Comparison of ENCODE assay signal across 10 mouse cellular contexts in the genomic region with DNA sequence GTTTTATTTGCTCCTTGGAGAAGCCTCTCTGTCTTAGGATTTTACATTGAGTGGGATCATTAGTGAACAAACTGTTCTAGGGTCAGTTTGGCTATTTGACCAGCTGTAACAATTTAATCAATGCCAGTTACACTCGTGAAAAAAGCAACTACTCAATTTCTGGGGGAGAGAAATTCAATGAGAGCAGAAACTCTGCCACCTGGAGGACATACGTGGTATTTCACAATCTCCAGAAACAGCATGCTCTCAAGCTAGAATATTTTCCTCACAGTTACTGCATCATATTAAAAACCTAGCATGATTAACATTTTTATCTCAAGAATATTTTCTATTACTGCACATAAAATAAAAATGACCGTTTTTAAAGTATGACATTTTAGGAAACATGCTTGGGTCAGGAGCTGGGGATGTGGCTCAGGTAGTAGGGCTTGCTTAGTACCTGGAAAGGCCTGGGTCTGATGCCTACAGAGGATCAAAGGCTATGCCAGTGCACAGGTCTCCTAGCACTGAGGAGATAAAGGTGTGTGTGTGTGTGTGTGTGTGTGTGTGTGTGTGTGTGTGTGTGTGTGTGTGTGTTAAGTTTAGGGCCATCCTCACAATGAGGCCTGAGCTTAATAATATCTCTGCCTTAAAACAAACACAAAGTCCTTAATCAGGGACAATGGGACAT. TPM values are rescaled to one million over a fixed set of nuclear protein-coding genes. Genes with fewer than 3 reads are reported as not detected.
DNase-seq lines count a peak whose midpoint lies in the region; ATAC-seq and TF ChIP-seq lines count a peak whose summit lies in the region.
"Had no signal": no experiment of that assay in that cellular context is flagged by ENCODE, and none has a peak within 500 bp of the region (broad histone marks: within the 10 kb centered on the region; RNA-seq: fewer than 3 reads in every experiment).

No protein-coding gene starts in this region.

- H3K27ac ChIP-seq in midbrain, embryonic 11.5 days (ENCODE audit: low read depth, low read length), result no peak overlapping the region
- H3K27ac ChIP-seq in midbrain, embryonic 16.5 days (ENCODE audit: low read length), result no peak overlapping the region
- H3K27ac ChIP-seq: heart, embryonic 15.5 days; midbrain, embryonic 12.5 days had no signal

- TF ChIP-seq CTCF in brain, embryonic 14.5 days (IDR thresholded peaks at IDR 0.05; ENCODE audit: borderline replicate concordance, extremely low read depth, insufficient read depth, insufficient read length), result peak; percentile 61; the same call in 1 of the 2 replicates

- no peak for TF ChIP-seq POLR2A in brain, embryonic 14.5 days (IDR thresholded peaks at IDR 0.05; ENCODE audit: borderline replicate concordance, extremely low read depth, insufficient read depth, insufficient read length, poor library complexity, severe bottlenecking)

- peak; percentile 32 for DNase-seq in gastrocnemius, postnatal 10 days
- no peak for DNase-seq in gastrocnemius, postnatal 25 days
- DNase-seq in midbrain, embryonic 11.5 days (ENCODE audit: low spot score, missing footprints), result peak; percentile 95
- peak; percentile 77 for DNase-seq in brain, embryonic 14.5 days (ENCODE audit: low read depth)
- DNase-seq in hindlimb bud, embryonic 11.5 days (ENCODE audit: extremely low spot score, low read depth, low spot score), result peak; percentile 67
- peak; percentile 78 for DNase-seq in retina, postnatal 1 day
- no peak for DNase-seq in thymus, postnatal 10 days (ENCODE audit: low spot score in 2 of 2)

- H3K36me3 ChIP-seq in midbrain, embryonic 11.5 days (ENCODE audit: control insufficient read depth, insufficient read depth, low read length), result no peaks in the 10 kb centered on the region
- H3K36me3 ChIP-seq in midbrain, embryonic 16.5 days (ENCODE audit: control insufficient read depth, insufficient read depth, low read length), result no peaks in the 10 kb centered on the region
- H3K36me3 ChIP-seq: heart, embryonic 15.5 days; midbrain, embryonic 12.5 days had no signal

- no peak overlapping the region for H3K9ac ChIP-seq in midbrain, embryonic 11.5 days (ENCODE audit: low read length)
- no peak overlapping the region for H3K9ac ChIP-seq in midbrain, embryonic 16.5 days (ENCODE audit: low read depth, low read length)
- H3K9ac ChIP-seq: heart, embryonic 15.5 days; midbrain, embryonic 12.5 days had no signal

- H3K4me2 ChIP-seq in midbrain, embryonic 11.5 days, result no peak overlapping the region
- H3K4me2 ChIP-seq in midbrain, embryonic 16.5 days (ENCODE audit: low read length), result no peak overlapping the region
- H3K4me2 ChIP-seq: heart, embryonic 15.5 days; midbrain, embryonic 12.5 days had no signal

- H3K4me3 ChIP-seq in midbrain, embryonic 11.5 days (ENCODE audit: low read depth, low read length), result no peak overlapping the region
- no peak overlapping the region for H3K4me3 ChIP-seq in midbrain, embryonic 16.5 days (ENCODE audit: low read depth, low read length)
- H3K4me3 ChIP-seq: heart, embryonic 15.5 days; midbrain, embryonic 12.5 days had no signal

- 8% methylated on average over 3 of the region's 3 CpGs for WGBS in midbrain, embryonic 11.5 days
- WGBS in midbrain, embryonic 16.5 days, result 2% methylated on average over 3 of the region's 3 CpGs

- no peaks in the 10 kb centered on the region for H3K4me1 ChIP-seq in midbrain, embryonic 11.5 days (ENCODE audit: control insufficient read depth, insufficient read depth, low read length)
- H3K4me1 ChIP-seq in midbrain, embryonic 16.5 days (ENCODE audit: control insufficient read depth, insufficient read depth, low read length), result no peaks in the 10 kb centered on the region
- H3K4me1 ChIP-seq: heart, embryonic 15.5 days; midbrain, embryonic 12.5 days had no signal

- peak; percentile 55; the same call in 1 of the 2 replicates for ATAC-seq in midbrain, embryonic 11.5 days (ENCODE audit: low FRiP score)
- no peak for ATAC-seq in midbrain, embryonic 16.5 days

- H3K27me3 ChIP-seq in midbrain, embryonic 11.5 days (ENCODE audit: control insufficient read depth, insufficient read depth, low read length), result no peaks in the 10 kb centered on the region
- no peaks in the 10 kb centered on the region for H3K27me3 ChIP-seq in midbrain, embryonic 16.5 days (ENCODE audit: control insufficient read depth, insufficient read depth, low read depth, low read length)
- H3K27me3 ChIP-seq: heart, embryonic 15.5 days had no signal

- no peaks in the 10 kb centered on the region for H3K9me3 ChIP-seq in midbrain, embryonic 11.5 days (ENCODE audit: control insufficient read depth, low read length)
- no peaks in the 10 kb centered on the region for H3K9me3 ChIP-seq in midbrain, embryonic 16.5 days (replicated peaks; ENCODE audit: control insufficient read depth, low read length, poor library complexity, severe bottlenecking)
- H3K9me3 ChIP-seq: heart, embryonic 15.5 days; midbrain, embryonic 12.5 days had no signal

RNA-seq across cellular contexts. Expression of gene Tgfb2, which starts 7.1 kb away (rescaled TPM):
- total RNA-seq in gastrocnemius, postnatal 10 days (2021), result 10 to 100 TPM; 28.4 to 38.7 TPM
- total RNA-seq in gastrocnemius, postnatal 25 days (2021), result 10 to 100 TPM; 13.0 to 16.9 TPM
- polyA plus RNA-seq in midbrain, embryonic 11.5 days (2014; fragmentation: Nextera tagmentation; extraction: Ambion mirVana), result 11.9 and 12.3 TPM in 2 replicates
- 14.8 and 20.1 TPM in 2 replicates for polyA plus RNA-seq in midbrain, embryonic 16.5 days (2015; fragmentation: Nextera tagmentation; extraction: Ambion mirVana)
- 2.2 and 6.0 TPM in 2 replicates for polyA plus RNA-seq in brain, embryonic 14.5 days (2012; rRNA removed)

RNA-seq across cellular contexts. Expression of gene Rrp15, which starts 36.2 kb away (rescaled TPM):
- total RNA-seq in gastrocnemius, postnatal 10 days (2021), result 10 to 100 TPM; 15.9 to 18.2 TPM
- total RNA-seq in gastrocnemius, postnatal 25 days (2021), result 10 to 100 TPM in 1 of 2 experiments, 1 to 10 TPM in 1; 9.7 to 12.0 TPM
- polyA plus RNA-seq in midbrain, embryonic 11.5 days (2014; fragmentation: Nextera tagmentation; extraction: Ambion mirVana), result 65.7 and 68.5 TPM in 2 replicates
- polyA plus RNA-seq in midbrain, embryonic 16.5 days (2015; fragmentation: Nextera tagmentation; extraction: Ambion mirVana), result 28.2 and 32.0 TPM in 2 replicates
- polyA plus RNA-seq in brain, embryonic 14.5 days (2012; rRNA removed), result 14.8 and 18.7 TPM in 2 replicates

Comparison
In these comparisons a context has a peak if more than half of its experiments do, and no peak if none do; other contexts are left out.
1. DNase-seq: peak in gastrocnemius, postnatal 10 days (single experiment), midbrain, embryonic 11.5 days (single experiment), brain, embryonic 14.5 days (single experiment), hindlimb bud, embryonic 11.5 days (single experiment) and retina, postnatal 1 day (single experiment); none in gastrocnemius, postnatal 25 days (single experiment) and thymus, postnatal 10 days (0 of 2).